Mouse (Mus musculus): ENCODE results near the gene Olfr1195. TPM values are rescaled to one million over a fixed set of nuclear protein-coding genes. Genes with fewer than 3 reads are reported as not detected.
"Not testable (repeated sequence)": the region's sequence is repeated elsewhere in the genome, so short reads cannot be mapped to it uniquely, and the experiment has no call there.

Olfr1195 gene
- total RNA-seq (2014; rRNA removed; ENCODE audit: low replicate concordance) (not detected in 2 replicates), polyA plus RNA-seq (2015; fragmentation: Nextera tagmentation; extraction: Ambion mirVana) (not detected in 2 replicates)

DNA sequence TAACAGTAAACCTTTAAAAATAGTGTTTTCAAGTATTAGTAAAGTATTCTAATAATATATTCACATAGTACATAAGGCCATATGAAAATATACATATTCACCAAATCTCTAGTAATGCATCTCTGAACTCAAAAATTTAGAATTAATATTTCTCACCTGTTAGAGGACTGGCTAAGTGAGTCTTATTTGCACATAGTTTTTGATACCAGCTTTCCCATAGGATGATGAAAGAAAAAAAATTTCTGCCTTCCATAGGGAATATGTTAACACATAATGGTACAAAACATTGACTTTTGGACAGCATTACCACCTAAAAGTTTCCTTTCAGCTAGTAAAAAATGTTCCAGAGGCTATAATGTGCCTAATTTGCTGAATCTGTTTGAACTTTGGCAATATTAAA lies at the start of gene Olfr1195:
Olfr1195 (minus strand) TSS at position 101 of the 400 bp plus-strand sequence.
- Histone ChIP-seq H3K36me3 (replicated peaks; ENCODE audit: control insufficient read depth, insufficient read depth, low read length) (no peaks in the 10 kb centered on the region), H3K9ac (replicated peaks; ENCODE audit: low read depth, low read length) (no peak within 1 kb of the TSS), H3K9me3 (replicated peaks; ENCODE audit: control insufficient read depth, low read length) (no peaks in the 10 kb centered on the region), H3K4me2 (ENCODE audit: low read depth, low read length) (no peak within 1 kb of the TSS), H3K27ac (ENCODE audit: low read depth) (no peak within 1 kb of the TSS), H3K4me1 (ENCODE audit: control insufficient read depth, insufficient read depth) (no peaks in the 10 kb centered on the region), H3K27me3 (ENCODE audit: control insufficient read depth, insufficient read depth, low read length) (no peaks in the 10 kb centered on the region), H3K4me3 (ENCODE audit: low read depth, low read length) (no peak within 1 kb of the TSS)
- ATAC-seq (ENCODE audit: insufficient read depth, low read depth) = no peak
- DNase-seq (ENCODE audit: low spot score) = no peak
- no peak for TF ChIP-seq CTCF (IDR thresholded peaks at IDR 0.05; ENCODE audit: low read depth)
- no peak for TF ChIP-seq EP300 (IDR thresholded peaks at IDR 0.05; ENCODE audit: low read depth)

DNA sequence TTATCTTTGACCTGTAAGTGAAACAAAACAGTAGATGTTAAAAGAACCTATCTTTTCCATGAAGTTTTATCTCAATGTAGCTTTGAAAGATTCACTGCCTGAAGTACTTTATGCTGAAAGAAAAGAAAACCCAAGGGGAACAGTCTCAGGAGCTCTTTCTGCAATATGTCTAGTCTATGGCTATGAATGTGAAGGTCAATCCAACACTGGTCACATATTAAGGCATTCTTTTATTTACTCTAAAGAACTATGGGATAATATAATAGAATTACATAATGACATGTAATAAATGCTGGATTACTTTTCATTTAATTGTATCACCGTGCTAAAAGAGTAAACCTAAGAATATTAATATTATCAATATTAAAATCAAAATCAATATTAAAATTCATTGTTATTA lies 43.3 kb upstream of the Olfr1195 start, which contains the start of gene Olfr1197:
Olfr1197 (minus strand) TSS at position 101 of the 400 bp plus-strand sequence.
- 59% methylated on average over 1 of the region's 1 CpGs for WGBS
- no peak within 1 kb of the TSS for H3K27ac ChIP-seq (ENCODE audit: low read depth)

DNA sequence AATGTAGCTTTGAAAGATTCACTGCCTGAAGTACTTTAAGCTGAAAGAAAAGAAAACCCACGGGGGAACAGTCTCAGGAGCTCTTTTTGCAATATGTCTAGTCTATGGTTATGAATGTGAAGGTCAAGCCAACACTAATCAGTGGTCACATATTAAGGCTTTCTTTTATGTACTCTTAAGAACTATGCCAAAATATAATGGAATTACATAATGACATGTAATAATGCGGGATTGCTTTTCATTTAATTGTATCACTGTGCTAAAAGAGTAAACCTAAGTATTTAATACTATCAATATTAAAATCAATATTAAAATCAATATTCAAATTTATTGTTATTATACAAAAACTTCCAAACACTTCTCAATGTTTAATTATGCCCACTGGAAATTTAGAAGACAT lies 15.5 kb upstream of the Olfr1195 start, which contains the start of gene Olfr1196:
Olfr1196 (minus strand) TSS at position 101 of the 400 bp plus-strand sequence.
- no peaks in the 10 kb centered on the region for H3K9me3 ChIP-seq (replicated peaks; ENCODE audit: control insufficient read depth, low read length)
- H3K27me3 ChIP-seq (ENCODE audit: control insufficient read depth, insufficient read depth, low read length) = no peaks in the 10 kb centered on the region
- no peaks in the 10 kb centered on the region for H3K4me1 ChIP-seq (ENCODE audit: control insufficient read depth, insufficient read depth)
- no peak within 1 kb of the TSS for H3K4me3 ChIP-seq (ENCODE audit: low read depth, low read length)
- TF ChIP-seq EP300 (IDR thresholded peaks at IDR 0.05; ENCODE audit: low read depth) (no peak), CTCF (IDR thresholded peaks at IDR 0.05; ENCODE audit: low read depth) (no peak)
- no peak within 1 kb of the TSS for H3K9ac ChIP-seq (replicated peaks; ENCODE audit: low read depth, low read length)
- no peak for ATAC-seq (ENCODE audit: insufficient read depth, low read depth)
- DNase-seq (ENCODE audit: low spot score) = no peak
- H3K36me3 ChIP-seq (replicated peaks; ENCODE audit: control insufficient read depth, insufficient read depth, low read length) = no peaks in the 10 kb centered on the region
- WGBS = 69% methylated on average over 2 of the region's 2 CpGs
- no peak within 1 kb of the TSS for H3K4me2 ChIP-seq (ENCODE audit: low read depth, low read length)
- H3K27ac ChIP-seq (ENCODE audit: low read depth) = no peak within 1 kb of the TSS

More for the DNA sequence above, 43.3 kb upstream of the Olfr1195 start, which contains the start of gene Olfr1197:
- Histone ChIP-seq H3K4me2 (ENCODE audit: low read depth, low read length) (no peak within 1 kb of the TSS), H3K9me3 (replicated peaks; ENCODE audit: control insufficient read depth, low read length) (no peaks in the 10 kb centered on the region), H3K9ac (replicated peaks; ENCODE audit: low read depth, low read length) (no peak within 1 kb of the TSS), H3K4me1 (ENCODE audit: control insufficient read depth, insufficient read depth) (no peaks in the 10 kb centered on the region), H3K4me3 (ENCODE audit: low read depth, low read length) (no peak within 1 kb of the TSS), H3K27me3 (ENCODE audit: control insufficient read depth, insufficient read depth, low read length) (no peaks in the 10 kb centered on the region), H3K36me3 (replicated peaks; ENCODE audit: control insufficient read depth, insufficient read depth, low read length) (no peaks in the 10 kb centered on the region)
- TF ChIP-seq CTCF (IDR thresholded peaks at IDR 0.05; ENCODE audit: low read depth) (no peak), EP300 (IDR thresholded peaks at IDR 0.05; ENCODE audit: low read depth) (no peak)
- DNase-seq (ENCODE audit: low spot score) (no peak), ATAC-seq (ENCODE audit: insufficient read depth, low read depth) (no peak)

DNA sequence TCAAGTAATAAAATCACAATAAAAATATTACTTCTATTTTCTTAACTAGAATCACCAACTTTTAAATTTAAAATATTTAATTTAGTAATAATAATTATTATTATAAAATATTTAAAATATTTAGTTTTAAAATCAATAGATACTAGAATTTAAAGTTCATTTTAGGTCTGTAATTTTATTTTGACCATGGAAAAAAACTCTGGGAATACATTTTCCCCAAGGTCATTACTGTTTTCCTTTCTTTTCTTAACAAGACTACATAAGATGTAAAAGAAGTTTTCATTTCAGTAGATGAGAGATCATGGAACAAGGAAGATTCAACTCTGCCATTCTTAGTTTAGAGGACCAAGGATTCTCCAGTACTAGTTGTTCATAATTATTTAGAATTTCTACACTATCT lies 13.7 kb downstream of the Olfr1195 start, which contains the start of gene Olfr1193:
Olfr1193 (plus strand) TSS at position 301 of the 400 bp plus-strand sequence.
- not testable (repeated sequence) for H3K4me2 ChIP-seq (ENCODE audit: low read depth, low read length); H3K9ac ChIP-seq (replicated peaks; ENCODE audit: low read depth, low read length); H3K4me1 ChIP-seq (ENCODE audit: control insufficient read depth, insufficient read depth); H3K36me3 ChIP-seq (replicated peaks; ENCODE audit: control insufficient read depth, insufficient read depth, low read length); DNase-seq (ENCODE audit: low spot score); ATAC-seq (ENCODE audit: insufficient read depth, low read depth); H3K27me3 ChIP-seq (ENCODE audit: control insufficient read depth, insufficient read depth, low read length); H3K4me3 ChIP-seq (ENCODE audit: low read depth, low read length); H3K9me3 ChIP-seq (replicated peaks; ENCODE audit: control insufficient read depth, low read length); H3K27ac ChIP-seq (ENCODE audit: low read depth)

DNA sequence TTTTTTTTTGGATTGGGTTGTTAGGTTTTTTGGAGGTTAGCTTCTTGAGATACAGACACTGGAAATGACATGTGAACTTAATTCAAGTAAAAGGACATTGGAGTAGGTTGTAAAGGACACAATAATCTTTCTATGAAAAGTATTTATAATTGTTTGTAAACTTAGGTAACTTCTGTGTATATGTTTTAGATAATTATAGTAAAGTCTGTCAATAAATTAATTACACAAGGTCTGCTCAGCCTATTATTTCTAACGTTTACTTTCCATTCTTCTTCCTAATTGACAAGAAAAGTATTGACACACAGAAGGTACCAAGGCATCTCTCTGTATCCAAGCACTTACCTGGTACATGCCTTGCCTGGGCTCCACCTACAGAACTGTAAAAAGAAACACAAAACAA lies 40.8 kb downstream of the Olfr1195 start, which contains the start of gene Olfr1192-ps1:
Olfr1192-ps1 (plus strand) TSS at position 301 of the 400 bp plus-strand sequence.
- ATAC-seq (ENCODE audit: insufficient read depth, low read depth) (no peak), DNase-seq (ENCODE audit: low spot score) (no peak)
- H3K36me3 ChIP-seq (replicated peaks; ENCODE audit: control insufficient read depth, insufficient read depth, low read length) = no peaks in the 10 kb centered on the region
- TF ChIP-seq EP300 (IDR thresholded peaks at IDR 0.05; ENCODE audit: low read depth) (no peak), CTCF (IDR thresholded peaks at IDR 0.05; ENCODE audit: low read depth) (no peak)
- H3K27me3 ChIP-seq (ENCODE audit: control insufficient read depth, insufficient read depth, low read length) = no peaks in the 10 kb centered on the region
- 34% methylated on average over 1 of the region's 1 CpGs for WGBS
- H3K9ac ChIP-seq (replicated peaks; ENCODE audit: low read depth, low read length) = no peak within 1 kb of the TSS
- H3K4me1 ChIP-seq (ENCODE audit: control insufficient read depth, insufficient read depth) = no peaks in the 10 kb centered on the region
- no peaks in the 10 kb centered on the region for H3K9me3 ChIP-seq (replicated peaks; ENCODE audit: control insufficient read depth, low read length)
- no peak within 1 kb of the TSS for H3K4me2 ChIP-seq (ENCODE audit: low read depth, low read length)
- no peak within 1 kb of the TSS for H3K27ac ChIP-seq (ENCODE audit: low read depth)
- H3K4me3 ChIP-seq (ENCODE audit: low read depth, low read length) = no peak within 1 kb of the TSS

DNA sequence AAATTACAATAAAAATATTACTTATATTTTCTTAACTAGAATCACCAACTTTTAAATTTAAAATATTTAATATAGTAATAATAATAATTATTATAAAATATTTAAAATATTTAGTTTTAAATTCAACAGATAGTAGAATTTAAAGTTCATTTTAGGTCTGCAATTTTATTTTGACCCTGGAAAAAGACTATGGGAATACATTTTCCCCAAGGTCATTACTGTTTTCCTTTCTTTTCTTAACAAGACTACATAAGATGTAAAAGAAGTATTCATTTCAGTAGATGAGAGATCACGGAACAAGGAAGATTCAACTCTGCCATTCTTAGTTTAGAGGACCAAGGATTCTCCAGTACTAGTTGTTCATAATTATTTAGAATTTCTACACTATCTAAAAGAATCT lies 48.7 kb downstream of the Olfr1195 start, which contains the start of gene Olfr1191-ps1:
Olfr1191-ps1 (plus strand) TSS at position 301 of the 400 bp plus-strand sequence.
- H3K4me2 ChIP-seq (ENCODE audit: low read depth, low read length); H3K4me3 ChIP-seq (ENCODE audit: low read depth, low read length); DNase-seq (ENCODE audit: low spot score); H3K9me3 ChIP-seq (replicated peaks; ENCODE audit: control insufficient read depth, low read length); ATAC-seq (ENCODE audit: insufficient read depth, low read depth); H3K4me1 ChIP-seq (ENCODE audit: control insufficient read depth, insufficient read depth); H3K27me3 ChIP-seq (ENCODE audit: control insufficient read depth, insufficient read depth, low read length); H3K27ac ChIP-seq (ENCODE audit: low read depth); H3K9ac ChIP-seq (replicated peaks; ENCODE audit: low read depth, low read length); H3K36me3 ChIP-seq (replicated peaks; ENCODE audit: control insufficient read depth, insufficient read depth, low read length): not testable (repeated sequence)
- WGBS = 56% methylated on average over 1 of the region's 1 CpGs

Other genes with a start within 250 kb of the Olfr1195 start
- not detected in 2 replicates for gene Gm13757, start 240.1 kb downstream of the Olfr1195 start, total RNA-seq (2014; rRNA removed; ENCODE audit: low replicate concordance)
- gene Gm13757, start 240.1 kb downstream of the Olfr1195 start, polyA plus RNA-seq (2015; fragmentation: Nextera tagmentation; extraction: Ambion mirVana) = not detected in 2 replicates
- gene Olfr1183, start 234.3 kb downstream of the Olfr1195 start, total RNA-seq (2014; rRNA removed; ENCODE audit: low replicate concordance) = not detected in 2 replicates
- gene Olfr1183, start 234.3 kb downstream of the Olfr1195 start, polyA plus RNA-seq (2015; fragmentation: Nextera tagmentation; extraction: Ambion mirVana) = not detected in 2 replicates
- not detected in 2 replicates for gene Olfr1184, start 205.6 kb downstream of the Olfr1195 start, total RNA-seq (2014; rRNA removed; ENCODE audit: low replicate concordance)
- gene Olfr1184, start 205.6 kb downstream of the Olfr1195 start, polyA plus RNA-seq (2015; fragmentation: Nextera tagmentation; extraction: Ambion mirVana) = not detected in 2 replicates
- not detected in 2 replicates for gene Olfr1185-ps1, start 195.9 kb downstream of the Olfr1195 start, total RNA-seq (2014; rRNA removed; ENCODE audit: low replicate concordance)
- not detected in 2 replicates for gene Olfr1185-ps1, start 195.9 kb downstream of the Olfr1195 start, polyA plus RNA-seq (2015; fragmentation: Nextera tagmentation; extraction: Ambion mirVana)
- gene Olfr1186, start 170.6 kb downstream of the Olfr1195 start, total RNA-seq (2014; rRNA removed; ENCODE audit: low replicate concordance) = not detected in 2 replicates
- not detected in 2 replicates for gene Olfr1186, start 170.6 kb downstream of the Olfr1195 start, polyA plus RNA-seq (2015; fragmentation: Nextera tagmentation; extraction: Ambion mirVana)
- not detected in 2 replicates for gene Olfr1188, start 132.3 kb downstream of the Olfr1195 start, total RNA-seq (2014; rRNA removed; ENCODE audit: low replicate concordance)
- not detected in 2 replicates for gene Olfr1188, start 132.3 kb downstream of the Olfr1195 start, polyA plus RNA-seq (2015; fragmentation: Nextera tagmentation; extraction: Ambion mirVana)
- not detected in 2 replicates for gene Olfr1189, start 102.7 kb downstream of the Olfr1195 start, total RNA-seq (2014; rRNA removed; ENCODE audit: low replicate concordance)
- not detected in 2 replicates for gene Olfr1189, start 102.7 kb downstream of the Olfr1195 start, polyA plus RNA-seq (2015; fragmentation: Nextera tagmentation; extraction: Ambion mirVana)
- gene Olfr1191-ps1, start 48.6 kb downstream of the Olfr1195 start, total RNA-seq (2014; rRNA removed; ENCODE audit: low replicate concordance) = not detected in 2 replicates
- not detected in 2 replicates for gene Olfr1191-ps1, start 48.6 kb downstream of the Olfr1195 start, polyA plus RNA-seq (2015; fragmentation: Nextera tagmentation; extraction: Ambion mirVana)
- not detected in 2 replicates for gene Olfr1192-ps1, start 40.7 kb downstream of the Olfr1195 start, total RNA-seq (2014; rRNA removed; ENCODE audit: low replicate concordance)
- not detected in 2 replicates for gene Olfr1192-ps1, start 40.7 kb downstream of the Olfr1195 start, polyA plus RNA-seq (2015; fragmentation: Nextera tagmentation; extraction: Ambion mirVana)
- gene Olfr1193, start 13.6 kb downstream of the Olfr1195 start, total RNA-seq (2014; rRNA removed; ENCODE audit: low replicate concordance) = not detected in 2 replicates
- gene Olfr1193, start 13.6 kb downstream of the Olfr1195 start, polyA plus RNA-seq (2015; fragmentation: Nextera tagmentation; extraction: Ambion mirVana) = not detected in 2 replicates
- gene Olfr1196, start 15.4 kb upstream of the Olfr1195 start, total RNA-seq (2014; rRNA removed; ENCODE audit: low replicate concordance) = not detected in 2 replicates
- not detected in 2 replicates for gene Olfr1196, start 15.4 kb upstream of the Olfr1195 start, polyA plus RNA-seq (2015; fragmentation: Nextera tagmentation; extraction: Ambion mirVana)
- gene Olfr1197, start 43.2 kb upstream of the Olfr1195 start, total RNA-seq (2014; rRNA removed; ENCODE audit: low replicate concordance) = not detected in 2 replicates
- gene Olfr1197, start 43.2 kb upstream of the Olfr1195 start, polyA plus RNA-seq (2015; fragmentation: Nextera tagmentation; extraction: Ambion mirVana) = not detected in 2 replicates
- not detected in 2 replicates for gene Olfr1198, start 62.2 kb upstream of the Olfr1195 start, total RNA-seq (2014; rRNA removed; ENCODE audit: low replicate concordance)
- gene Olfr1198, start 62.2 kb upstream of the Olfr1195 start, polyA plus RNA-seq (2015; fragmentation: Nextera tagmentation; extraction: Ambion mirVana) = not detected in 2 replicates
- not detected in 2 replicates for gene Olfr1199, start 71.3 kb upstream of the Olfr1195 start, total RNA-seq (2014; rRNA removed; ENCODE audit: low replicate concordance)
- gene Olfr1199, start 71.3 kb upstream of the Olfr1195 start, polyA plus RNA-seq (2015; fragmentation: Nextera tagmentation; extraction: Ambion mirVana) = not detected in 2 replicates
- not detected in 2 replicates for gene Olfr1200, start 81.3 kb upstream of the Olfr1195 start, total RNA-seq (2014; rRNA removed; ENCODE audit: low replicate concordance)
- gene Olfr1200, start 81.3 kb upstream of the Olfr1195 start, polyA plus RNA-seq (2015; fragmentation: Nextera tagmentation; extraction: Ambion mirVana) = not detected in 2 replicates
- not detected in 2 replicates for gene Olfr1201, start 103.8 kb upstream of the Olfr1195 start, total RNA-seq (2014; rRNA removed; ENCODE audit: low replicate concordance)
- not detected in 2 replicates for gene Olfr1201, start 103.8 kb upstream of the Olfr1195 start, polyA plus RNA-seq (2015; fragmentation: Nextera tagmentation; extraction: Ambion mirVana)
- gene Olfr1202, start 125.3 kb upstream of the Olfr1195 start, total RNA-seq (2014; rRNA removed; ENCODE audit: low replicate concordance) = not detected in 2 replicates
- not detected in 2 replicates for gene Olfr1202, start 125.3 kb upstream of the Olfr1195 start, polyA plus RNA-seq (2015; fragmentation: Nextera tagmentation; extraction: Ambion mirVana)
- gene Olfr1205, start 140.6 kb upstream of the Olfr1195 start, total RNA-seq (2014; rRNA removed; ENCODE audit: low replicate concordance) = not detected in 2 replicates
- not detected in 2 replicates for gene Olfr1205, start 140.6 kb upstream of the Olfr1195 start, polyA plus RNA-seq (2015; fragmentation: Nextera tagmentation; extraction: Ambion mirVana)
- not detected in 2 replicates for gene Olfr1204, start 160.1 kb upstream of the Olfr1195 start, total RNA-seq (2014; rRNA removed; ENCODE audit: low replicate concordance)
- gene Olfr1204, start 160.1 kb upstream of the Olfr1195 start, polyA plus RNA-seq (2015; fragmentation: Nextera tagmentation; extraction: Ambion mirVana) = not detected in 2 replicates
- gene Olfr1206, start 174.0 kb upstream of the Olfr1195 start, total RNA-seq (2014; rRNA removed; ENCODE audit: low replicate concordance) = not detected in 2 replicates
- gene Olfr1206, start 174.0 kb upstream of the Olfr1195 start, polyA plus RNA-seq (2015; fragmentation: Nextera tagmentation; extraction: Ambion mirVana) = not detected in 2 replicates
- not detected in 2 replicates for gene Olfr1208, start 213.1 kb upstream of the Olfr1195 start, total RNA-seq (2014; rRNA removed; ENCODE audit: low replicate concordance)
- gene Olfr1208, start 213.1 kb upstream of the Olfr1195 start, polyA plus RNA-seq (2015; fragmentation: Nextera tagmentation; extraction: Ambion mirVana) = not detected in 2 replicates
- gene Olfr1209, start 226.0 kb upstream of the Olfr1195 start, total RNA-seq (2014; rRNA removed; ENCODE audit: low replicate concordance) = not detected in 2 replicates
- not detected in 2 replicates for gene Olfr1209, start 226.0 kb upstream of the Olfr1195 start, polyA plus RNA-seq (2015; fragmentation: Nextera tagmentation; extraction: Ambion mirVana)
- not detected in 2 replicates for gene Olfr1211, start 248.9 kb upstream of the Olfr1195 start, total RNA-seq (2014; rRNA removed; ENCODE audit: low replicate concordance)
- gene Olfr1211, start 248.9 kb upstream of the Olfr1195 start, polyA plus RNA-seq (2015; fragmentation: Nextera tagmentation; extraction: Ambion mirVana) = not detected in 2 replicates

Measured in heart, postnatal 0 days (tissue).